Mouse (Mus musculus): ENCODE data around the gene Ccdc32. TPM values are rescaled to one million over a fixed set of nuclear protein-coding genes. Genes with fewer than 3 reads are reported as not detected.
A peak's percentile ranks its signal among the peaks of the same experiment; 100 is the strongest.

Ccdc32 gene
- polyA plus RNA-seq (2016; fragmentation: Nextera tagmentation; extraction: Ambion mirVana): 22.6 and 23.3 TPM in 2 replicates

DNA sequence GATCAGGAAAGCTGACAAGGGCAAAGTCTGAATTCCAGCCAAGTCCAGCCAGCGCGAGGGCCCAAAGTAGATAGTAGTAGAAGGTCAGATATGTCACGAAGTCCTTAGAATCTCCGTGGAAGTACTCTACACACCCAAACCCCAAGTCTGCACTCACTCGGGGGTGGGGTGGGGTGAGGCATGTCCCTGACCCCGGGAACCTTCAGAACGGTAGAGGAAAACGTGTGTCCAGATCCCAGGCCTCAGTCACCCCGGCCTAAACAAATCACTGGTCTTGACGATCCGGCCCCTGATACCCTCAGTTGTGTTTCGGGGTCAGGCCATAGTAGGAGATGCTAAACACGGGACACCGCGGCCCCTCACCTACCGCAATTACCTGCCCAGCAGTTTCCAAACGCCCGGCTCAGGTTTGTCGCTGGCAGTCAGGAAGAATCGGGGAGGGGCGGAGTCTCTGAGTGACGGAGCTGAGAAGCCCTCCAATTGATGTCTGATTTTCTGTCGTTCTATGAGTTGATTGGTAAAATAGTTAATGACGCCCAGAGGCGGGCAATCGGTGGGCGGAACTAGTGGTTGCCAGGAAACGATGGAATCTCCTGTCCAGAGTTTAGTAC lies at the start of gene Ccdc32:
Ccdc32 (minus strand) TSS at position 453 of the 611 bp plus-strand sequence.
- whole genome bisulfite sequencing: 1% methylated on average over 28 of the region's 28 CpGs
- H3K27me3 ChIP-seq: no peaks in the 10 kb centered on the region
- H3K9me3 ChIP-seq: no peaks in the 10 kb centered on the region
- H3K4me3 ChIP-seq: peak within 1 kb of the TSS; percentile 62
- H3K4me2 ChIP-seq (replicated peaks): peak within 1 kb of the TSS; percentile 91
- no peak within 1 kb of the TSS for H3K27ac ChIP-seq
- H3K9ac ChIP-seq: peak within 1 kb of the TSS; percentile 63
- H3K4me1 ChIP-seq: peaks cover 6% of the 10 kb centered on the region; the same call in 1 of the 2 replicates
- H3K36me3 ChIP-seq: no peaks in the 10 kb centered on the region; the same call in 1 of the 2 replicates
- peak; percentile 77 for ATAC-seq (ENCODE audit: insufficient number of reproducible peaks, insufficient read depth, low FRiP score, low TSS enrichment)

DNA sequence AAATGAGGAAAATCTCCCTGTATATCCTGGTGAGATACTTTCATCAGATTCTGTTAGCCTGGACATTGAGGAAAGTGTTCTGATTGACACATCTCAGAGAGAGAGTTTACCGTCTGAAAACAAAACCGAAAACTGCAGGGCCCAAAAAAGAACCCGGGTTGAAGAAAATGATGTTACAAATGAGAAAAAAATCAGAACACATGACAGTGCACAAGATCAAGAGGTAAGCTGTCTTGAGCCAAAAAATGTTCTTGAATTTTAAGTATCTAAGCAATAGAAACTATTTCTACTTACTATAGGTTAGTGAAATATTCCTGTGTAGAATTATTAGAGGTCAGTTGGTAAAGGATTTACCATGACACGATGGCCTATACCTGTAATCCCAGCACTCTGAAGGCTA lies 43.2 kb upstream of the Ccdc32 start:
- Histone ChIP-seq H3K4me3 (no peak overlapping the region), H3K9ac (no peak overlapping the region), H3K9me3 (no peaks in the 10 kb centered on the region), H3K36me3 (peaks cover 24% of the 10 kb centered on the region), H3K4me1 (no peaks in the 10 kb centered on the region), H3K27me3 (no peaks in the 10 kb centered on the region), H3K27ac (no peak overlapping the region), H3K4me2 (replicated peaks) (no peak overlapping the region)
- WGBS: 89% methylated on average over 4 of the region's 4 CpGs
- ATAC-seq (ENCODE audit: insufficient number of reproducible peaks, insufficient read depth, low FRiP score, low TSS enrichment): no peak

DNA sequence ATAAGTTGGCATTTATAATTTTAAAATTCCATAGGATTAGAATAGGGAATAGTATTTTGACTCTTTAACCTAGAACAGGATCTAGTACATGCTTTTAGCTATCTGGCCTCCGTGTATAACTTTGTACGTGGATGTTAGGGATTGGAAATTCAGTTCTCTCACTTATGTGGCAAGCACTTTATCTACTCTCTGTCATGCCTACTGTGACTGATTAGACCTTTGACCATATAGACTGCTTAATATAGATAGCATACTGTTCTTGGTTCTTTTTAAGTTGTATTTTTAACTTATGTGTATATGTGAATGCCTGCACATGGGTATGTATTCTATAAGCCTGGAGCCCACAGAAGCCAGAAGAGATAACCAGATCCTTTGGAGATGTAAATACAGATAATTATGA lies 30.9 kb upstream of the Ccdc32 start:
- Histone ChIP-seq H3K9ac (no peak overlapping the region), H3K4me1 (no peaks in the 10 kb centered on the region), H3K4me2 (replicated peaks) (no peak overlapping the region), H3K36me3 (peaks cover 14% of the 10 kb centered on the region; the same call in 1 of the 2 replicates), H3K27ac (no peak overlapping the region), H3K4me3 (no peak overlapping the region), H3K27me3 (no peaks in the 10 kb centered on the region), H3K9me3 (no peaks in the 10 kb centered on the region)
- WGBS: 94% methylated on average over 2 of the region's 2 CpGs
- ATAC-seq (ENCODE audit: insufficient number of reproducible peaks, insufficient read depth, low FRiP score, low TSS enrichment): no peak

DNA sequence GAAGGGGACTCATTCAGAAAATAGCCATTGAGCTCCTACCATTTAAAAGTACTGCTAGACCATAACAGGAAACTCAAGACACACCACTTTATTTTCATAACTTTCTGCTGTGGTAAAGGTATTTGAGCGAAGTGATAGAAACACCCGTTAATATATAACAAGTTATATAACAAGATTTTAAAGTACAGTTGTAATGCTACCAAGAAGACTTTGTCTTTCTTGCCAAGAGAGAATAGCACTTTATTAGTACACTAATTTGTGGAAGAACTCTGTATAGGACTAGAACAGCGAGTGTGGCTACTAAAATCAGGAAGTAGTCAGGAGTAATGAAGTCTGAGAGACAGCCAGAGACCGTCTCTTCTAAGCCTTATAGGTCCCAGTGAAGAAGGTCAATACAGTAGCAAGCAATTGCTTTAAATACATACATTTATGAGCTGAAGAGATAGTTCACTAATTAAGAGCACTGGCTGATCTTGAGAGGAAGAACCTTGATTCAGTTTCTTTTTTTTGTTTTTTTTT lies 21.0 kb upstream of the Ccdc32 start:
- Histone ChIP-seq H3K4me2 (replicated peaks) (no peak overlapping the region), H3K27me3 (no peaks in the 10 kb centered on the region), H3K4me1 (peaks cover 8% of the 10 kb centered on the region; the same call in 1 of the 2 replicates), H3K36me3 (no peaks in the 10 kb centered on the region), H3K4me3 (no peak overlapping the region), H3K27ac (no peak overlapping the region), H3K9ac (no peak overlapping the region), H3K9me3 (no peaks in the 10 kb centered on the region)
- 91% methylated on average over 4 of the region's 4 CpGs for WGBS
- ATAC-seq (ENCODE audit: insufficient number of reproducible peaks, insufficient read depth, low FRiP score, low TSS enrichment): no peak

DNA sequence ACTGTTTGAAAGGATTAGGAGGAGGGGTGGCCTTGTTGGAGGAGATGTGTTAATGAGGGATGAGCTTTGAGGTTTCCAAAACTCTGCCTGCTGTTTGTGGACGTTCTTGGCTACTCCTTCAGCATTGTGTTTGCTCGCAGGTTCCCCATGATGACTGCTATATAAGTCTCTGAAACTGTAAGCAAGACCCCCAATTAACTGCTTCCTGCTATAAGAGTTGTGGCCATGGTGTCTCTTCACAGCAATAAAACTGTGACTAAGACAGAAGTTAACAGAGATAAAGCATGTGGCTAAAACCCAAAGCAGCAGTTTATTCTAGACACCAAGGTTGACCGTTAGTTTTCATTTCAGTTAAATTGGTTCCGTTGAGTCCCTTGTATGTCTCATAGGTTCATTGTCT lies 18.7 kb upstream of the Ccdc32 start:
- Histone ChIP-seq H3K36me3 (no peaks in the 10 kb centered on the region), H3K4me1 (peaks cover 8% of the 10 kb centered on the region; the same call in 1 of the 2 replicates), H3K27me3 (no peaks in the 10 kb centered on the region), H3K9ac (peak overlapping the region; percentile 70), H3K9me3 (no peaks in the 10 kb centered on the region), H3K27ac (no peak overlapping the region), H3K4me2 (replicated peaks) (peak overlapping the region; percentile 53), H3K4me3 (peak overlapping the region; percentile 86)
- ATAC-seq (ENCODE audit: insufficient number of reproducible peaks, insufficient read depth, low FRiP score, low TSS enrichment): no peak
- 25% methylated on average over 4 of the region's 4 CpGs for WGBS

DNA sequence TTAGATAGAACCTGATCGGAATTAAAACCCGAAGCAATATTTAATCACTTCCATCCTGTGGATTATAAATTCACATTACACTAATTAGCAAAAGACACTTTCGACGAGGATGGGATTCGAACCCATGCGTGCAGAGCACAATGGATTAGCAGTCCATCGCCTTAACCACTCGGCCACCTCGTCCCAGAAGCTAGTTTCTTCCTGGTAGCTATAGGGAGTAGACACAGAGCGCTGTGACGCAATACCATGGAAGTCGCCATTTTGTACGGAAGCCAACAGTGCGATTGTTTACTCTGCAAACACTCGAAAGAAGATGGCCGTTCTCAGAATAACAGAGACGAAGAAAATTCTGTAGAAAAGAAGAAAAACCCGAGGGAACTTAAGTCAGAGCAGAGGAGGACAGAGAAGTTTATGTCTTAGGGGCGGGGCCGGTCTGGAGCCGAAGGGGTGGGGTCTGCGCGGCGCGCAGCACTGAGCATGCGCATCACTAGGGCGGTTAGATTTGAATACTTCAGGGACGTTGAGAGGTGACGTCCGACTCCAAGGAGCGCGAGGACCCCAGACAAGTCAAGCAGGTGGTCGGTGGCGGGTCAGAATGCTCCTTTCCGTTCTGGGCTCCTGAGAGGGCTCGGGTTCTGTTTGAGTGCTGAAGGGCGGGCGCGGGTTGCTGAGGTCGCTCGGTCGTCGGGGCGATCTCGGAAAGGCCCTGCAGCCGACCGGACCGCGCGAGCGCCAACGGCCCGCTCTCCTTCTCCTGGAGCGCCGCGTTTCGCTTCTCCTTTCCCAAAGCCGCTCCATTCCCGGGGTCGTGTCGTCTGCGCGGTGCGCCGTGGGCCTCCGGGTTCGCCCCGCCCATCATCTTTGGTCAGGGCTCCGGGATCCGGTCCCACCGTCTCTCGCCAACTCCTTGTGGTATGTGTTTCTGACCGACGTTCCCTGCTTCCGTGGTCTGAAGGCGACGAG lies 17.7 kb upstream of the Ccdc32 start, which contains the start of gene Knl1:
Knl1 (plus strand) TSS at position 471 of the 963 bp plus-strand sequence.
- peak; percentile 89 for ATAC-seq (ENCODE audit: insufficient number of reproducible peaks, insufficient read depth, low FRiP score, low TSS enrichment)
- Histone ChIP-seq H3K36me3 (no peaks in the 10 kb centered on the region), H3K9ac (peak within 1 kb of the TSS; percentile 70), H3K27ac (peak within 1 kb of the TSS; percentile 91), H3K9me3 (no peaks in the 10 kb centered on the region), H3K27me3 (no peaks in the 10 kb centered on the region), H3K4me2 (replicated peaks) (peak within 1 kb of the TSS; percentile 53), H3K4me3 (peak within 1 kb of the TSS; percentile 86), H3K4me1 (peaks cover 8% of the 10 kb centered on the region; the same call in 1 of the 2 replicates)
- WGBS: under 1% methylated on average over 77 of the region's 77 CpGs

DNA sequence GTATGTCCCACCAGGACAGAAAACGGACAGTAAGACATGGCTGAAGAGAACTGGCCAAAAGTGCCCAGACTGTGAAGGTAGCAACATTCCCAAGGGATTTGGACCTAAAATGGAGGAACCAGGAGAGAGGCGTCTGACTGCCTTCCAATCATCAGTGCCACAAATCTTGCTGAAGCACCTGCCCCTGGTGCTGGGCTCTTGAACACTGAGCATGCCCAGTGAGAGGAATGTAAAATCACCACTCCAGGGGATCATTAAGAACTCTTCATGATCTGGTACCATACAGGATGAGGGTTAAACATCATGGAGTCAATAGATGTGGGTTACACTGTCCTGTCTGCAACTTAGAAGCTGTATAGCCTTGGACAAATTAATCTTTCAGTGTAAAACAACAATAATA lies 16.0 kb upstream of the Ccdc32 start:
- 65% methylated on average over 2 of the region's 2 CpGs for WGBS
- H3K4me3 ChIP-seq: no peak overlapping the region
- no peaks in the 10 kb centered on the region for H3K27me3 ChIP-seq

DNA sequence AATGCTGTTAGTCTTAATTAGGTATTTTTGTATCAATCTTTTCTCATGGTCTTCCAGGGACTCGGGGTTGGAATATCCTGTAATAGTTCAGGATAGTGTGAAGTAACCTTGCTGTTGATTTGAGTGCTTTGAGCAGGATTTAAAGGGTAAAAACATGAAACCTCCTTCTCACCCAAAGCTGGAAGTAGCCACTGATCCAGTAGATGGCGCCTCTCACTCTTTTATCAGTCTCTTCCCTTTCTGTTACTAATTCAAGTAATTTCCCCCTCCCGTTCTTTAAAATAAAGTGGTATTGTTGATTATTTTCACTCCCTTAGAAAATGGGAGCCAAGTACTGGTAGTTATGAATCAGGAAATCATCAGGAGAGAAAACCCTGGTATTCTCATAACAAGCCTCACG lies 11.7 kb upstream of the Ccdc32 start:
- peaks cover 28% of the 10 kb centered on the region for H3K36me3 ChIP-seq
- no peak overlapping the region for H3K4me3 ChIP-seq
- H3K9ac ChIP-seq: no peak overlapping the region
- H3K9me3 ChIP-seq: no peaks in the 10 kb centered on the region
- H3K27me3 ChIP-seq: no peaks in the 10 kb centered on the region
- H3K4me1 ChIP-seq: no peaks in the 10 kb centered on the region
- H3K27ac ChIP-seq: no peak overlapping the region
- ATAC-seq (ENCODE audit: insufficient number of reproducible peaks, insufficient read depth, low FRiP score, low TSS enrichment): no peak
- 46% methylated on average over 4 of the region's 4 CpGs for WGBS
- no peak overlapping the region for H3K4me2 ChIP-seq (replicated peaks)

More for the DNA sequence above, 16.0 kb upstream of the Ccdc32 start:
- ATAC-seq (ENCODE audit: insufficient number of reproducible peaks, insufficient read depth, low FRiP score, low TSS enrichment): no peak
- H3K36me3 ChIP-seq: no peaks in the 10 kb centered on the region
- no peak overlapping the region for H3K4me2 ChIP-seq (replicated peaks)
- H3K9me3 ChIP-seq: no peaks in the 10 kb centered on the region
- no peak overlapping the region for H3K27ac ChIP-seq
- peaks cover 8% of the 10 kb centered on the region; the same call in 1 of the 2 replicates for H3K4me1 ChIP-seq
- no peak overlapping the region for H3K9ac ChIP-seq

DNA sequence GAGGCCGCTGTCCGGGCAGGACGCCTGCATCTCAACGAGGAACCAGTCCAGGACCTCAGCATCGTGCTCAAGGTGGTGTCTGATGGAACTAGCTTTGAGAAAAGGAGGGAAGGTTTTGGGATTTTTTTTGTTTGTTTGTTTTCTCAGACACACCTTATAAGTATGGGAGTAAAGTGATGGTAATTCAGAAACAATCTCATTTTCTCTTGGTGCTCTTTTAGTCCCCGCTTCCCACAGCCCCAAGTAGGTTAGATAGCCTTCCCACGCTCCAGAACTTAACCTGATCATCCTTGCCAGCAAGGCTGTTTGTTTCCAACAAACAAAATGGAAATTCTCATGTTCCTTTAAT lies 6.2 kb upstream of the Ccdc32 start:
- peaks cover 28% of the 10 kb centered on the region for H3K36me3 ChIP-seq
- H3K9ac ChIP-seq: peak overlapping the region; percentile 70
- peak overlapping the region; percentile 94 for H3K4me3 ChIP-seq
- H3K4me2 ChIP-seq (replicated peaks): peak overlapping the region; percentile 84
- H3K27me3 ChIP-seq: no peaks in the 10 kb centered on the region
- H3K27ac ChIP-seq: peak overlapping the region; percentile 88; the same call in 1 of the 2 replicates
- WGBS: 7% methylated on average over 7 of the region's 7 CpGs
- ATAC-seq (ENCODE audit: insufficient number of reproducible peaks, insufficient read depth, low FRiP score, low TSS enrichment): no peak
- H3K4me1 ChIP-seq: peaks cover 5% of the 10 kb centered on the region; the same call in 1 of the 2 replicates
- no peaks in the 10 kb centered on the region for H3K9me3 ChIP-seq

DNA sequence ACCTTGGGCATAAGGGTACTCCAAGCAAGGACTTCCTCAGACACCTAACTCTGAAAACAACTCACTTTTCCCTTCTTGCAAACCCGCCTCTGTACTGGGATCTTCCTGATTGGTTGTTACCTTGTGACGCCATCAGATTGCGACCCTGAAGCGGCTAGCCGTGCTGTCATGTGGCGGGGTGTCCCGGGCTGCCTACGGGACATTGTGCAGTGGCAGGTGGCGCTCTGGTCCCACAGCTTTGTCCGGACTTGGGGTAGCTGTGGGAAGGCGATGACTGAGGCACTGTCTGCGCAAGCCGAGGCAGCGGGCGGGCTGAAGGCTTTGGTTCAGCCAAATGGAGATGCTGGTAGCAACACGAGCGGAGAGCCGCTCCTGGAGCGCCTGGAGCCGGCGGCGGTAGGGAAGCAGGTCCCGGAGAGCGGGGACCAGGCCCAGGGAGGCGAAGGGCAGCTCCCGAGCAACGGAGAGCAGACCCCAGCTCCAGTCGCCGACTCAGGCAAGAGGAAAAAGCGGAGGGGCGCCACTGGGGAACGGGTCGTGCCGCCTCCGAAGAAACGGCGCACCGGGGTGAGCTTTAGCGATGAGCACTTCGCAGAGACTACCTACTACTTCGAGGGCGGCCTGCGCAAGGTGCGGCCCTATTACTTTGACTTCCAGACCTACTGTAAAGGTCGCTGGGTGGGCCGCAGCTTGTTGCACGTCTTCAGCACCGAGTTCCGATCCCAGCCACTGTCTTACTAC lies 5.6 kb upstream of the Ccdc32 start, which contains the start of gene Rpusd2:
Rpusd2 (plus strand) TSS at position 135 of the 741 bp plus-strand sequence.
- Histone ChIP-seq H3K36me3 (peaks cover 28% of the 10 kb centered on the region), H3K4me1 (peaks cover 5% of the 10 kb centered on the region; the same call in 1 of the 2 replicates), H3K4me2 (replicated peaks) (peak within 1 kb of the TSS; percentile 84), H3K27me3 (no peaks in the 10 kb centered on the region), H3K9me3 (no peaks in the 10 kb centered on the region), H3K4me3 (peak within 1 kb of the TSS; percentile 94), H3K27ac (peak within 1 kb of the TSS; percentile 88), H3K9ac (peak within 1 kb of the TSS; percentile 70)
- under 1% methylated on average over 49 of the region's 49 CpGs for WGBS
- ATAC-seq (ENCODE audit: insufficient number of reproducible peaks, insufficient read depth, low FRiP score, low TSS enrichment): peak; percentile 93

DNA sequence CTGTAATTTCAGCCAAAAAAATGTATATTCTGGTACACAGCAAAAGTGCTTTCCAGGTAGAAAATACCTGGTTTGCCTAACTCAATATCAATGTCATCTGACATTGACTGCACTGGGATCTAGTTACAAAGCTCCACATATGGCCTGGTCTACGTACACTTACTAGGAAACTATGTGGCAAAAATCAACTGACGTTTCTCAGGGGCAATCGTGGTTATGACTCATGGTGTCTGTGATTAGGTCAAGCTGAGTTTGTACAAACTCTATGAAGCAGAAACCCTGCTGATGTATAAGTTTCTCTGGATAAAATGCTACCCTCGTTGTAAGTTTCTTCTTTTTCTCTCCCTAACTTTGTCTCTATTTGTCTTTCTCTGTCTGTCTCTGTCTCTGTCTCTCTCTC lies 3.0 kb upstream of the Ccdc32 start:
- H3K4me1 ChIP-seq: peaks cover 11% of the 10 kb centered on the region; the same call in 1 of the 2 replicates
- no peaks in the 10 kb centered on the region for H3K27me3 ChIP-seq
- no peak overlapping the region for H3K9ac ChIP-seq
- H3K27ac ChIP-seq: no peak overlapping the region
- no peaks in the 10 kb centered on the region for H3K9me3 ChIP-seq
- peaks cover 6% of the 10 kb centered on the region; the same call in 1 of the 2 replicates for H3K36me3 ChIP-seq
- H3K4me2 ChIP-seq (replicated peaks): no peak overlapping the region
- no peak for ATAC-seq (ENCODE audit: insufficient number of reproducible peaks, insufficient read depth, low FRiP score, low TSS enrichment)
- WGBS: 55% methylated on average over 4 of the region's 4 CpGs
- no peak overlapping the region for H3K4me3 ChIP-seq
